Mouse (Mus musculus): ENCODE measurements around the gene Gm4922. TPM values are rescaled to one million over a fixed set of nuclear protein-coding genes. Genes with fewer than 3 reads are reported as not detected.

The Gm4922 gene
- polyA plus RNA-seq (2012): not detected in 2 replicates

DNA sequence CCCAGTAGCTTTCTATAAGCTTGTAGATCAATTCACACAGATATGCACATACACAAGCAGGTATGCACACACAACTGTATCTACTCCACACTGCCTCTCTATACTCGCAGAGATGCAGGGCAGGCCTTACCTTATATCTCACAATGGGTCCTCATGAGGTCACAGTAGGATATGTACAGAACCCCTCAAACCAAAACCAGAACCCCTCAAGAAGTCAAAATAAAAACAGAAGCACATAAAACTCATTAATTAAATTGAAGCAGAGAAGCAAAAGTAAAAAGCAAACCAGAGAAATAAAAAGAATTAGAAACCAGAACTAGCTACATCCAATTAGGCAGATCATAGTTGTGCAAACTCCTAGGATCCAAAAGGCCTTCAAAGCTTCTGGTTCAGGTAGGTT lies at the start of gene Gm4922:
TSS of gene Gm4922 (minus strand) at position 101 of the 400 bp plus-strand sequence.

DNA sequence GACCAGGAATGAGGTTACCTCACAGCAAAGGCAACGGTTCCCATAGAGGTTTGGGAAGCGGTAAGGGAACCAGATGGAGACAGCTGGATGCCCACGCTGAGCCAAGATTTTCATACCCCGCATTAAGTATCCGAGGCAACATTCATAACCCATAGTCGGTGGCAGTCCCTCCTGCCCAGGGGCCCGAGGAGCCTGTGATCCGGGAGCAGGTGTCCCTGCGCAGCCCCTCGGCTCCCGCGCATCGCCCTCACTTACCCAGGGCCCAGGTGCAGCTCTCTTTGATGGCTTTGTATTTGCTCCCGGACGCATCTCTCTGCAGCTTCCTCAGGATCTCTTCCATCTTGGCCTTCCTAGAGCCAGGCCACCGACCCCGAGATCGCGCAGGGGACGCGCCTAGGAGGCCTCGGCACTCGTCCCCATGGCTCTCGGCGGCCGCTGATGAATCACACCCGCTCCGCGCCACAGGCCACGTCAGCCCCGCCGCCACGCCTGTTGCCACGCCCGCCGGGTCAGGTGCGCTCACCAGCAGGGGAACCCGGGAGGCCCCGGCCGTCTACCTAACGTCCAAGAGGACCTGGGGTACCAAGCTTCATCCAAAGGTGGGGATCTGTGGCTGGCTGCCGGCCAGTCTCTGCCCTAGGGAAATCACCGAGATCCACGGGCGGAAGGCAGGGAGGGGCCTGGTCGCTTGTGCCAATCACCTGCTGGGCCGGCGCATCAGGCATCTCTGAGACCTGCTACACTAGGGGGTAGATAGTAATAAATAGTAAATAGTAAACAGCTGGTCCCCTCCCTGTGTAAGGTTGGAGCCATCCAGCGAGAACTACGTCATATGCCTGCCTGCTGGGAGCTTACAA lies 43.1 kb downstream of the Gm4922 start, which contains the start of gene Arfgef3:
TSS of gene Arfgef3 (minus strand) at position 664 of the 857 bp plus-strand sequence.

Other genes with a start within 250 kb of the Gm4922 start
- gene Hebp2, start 240.7 kb downstream of the Gm4922 start, polyA plus RNA-seq (2012): 0.09 and 0.31 TPM in 2 replicates
- 0.12 and 0.14 TPM in 2 replicates for gene Arfgef3, start 42.8 kb downstream of the Gm4922 start, polyA plus RNA-seq (2012)
- gene Perp, start 58.2 kb upstream of the Gm4922 start, polyA plus RNA-seq (2012): 1.4 and 2.0 TPM in 2 replicates
- 25.4 and 46.1 TPM in 2 replicates for gene Tnfaip3, start 228.9 kb upstream of the Gm4922 start, polyA plus RNA-seq (2012)

All from megakaryocyte-erythroid progenitor cell, adult 5 weeks (primary cell).